Mouse (Mus musculus) myocyte (in vitro differentiated cells): ENCODE data around the gene Pold2. TPM values are rescaled to one million over a fixed set of nuclear protein-coding genes. Genes with fewer than 3 reads are reported as not detected.

Source experiments
- H3K27me3 ChIP-seq: one replicate; pipeline ENCODE4 v1.6.1; 2011; ENCODE audit not compliant: control insufficient read depth, insufficient read depth, insufficient read length
- H3K36me3 ChIP-seq: one replicate; pipeline ENCODE4 v1.6.1; 2011; ENCODE audit not compliant: control insufficient read depth, insufficient read depth
- H3K4me2 ChIP-seq: one replicate; pipeline ENCODE4 v1.6.1; 2011; ENCODE audit warnings: low read depth, control low read depth
- H3K4me3 ChIP-seq: one replicate; pipeline ENCODE4 v1.5.1; 2011; ENCODE audit warnings: mild to moderate bottlenecking, control low read depth, moderate library complexity
- H3K79me2 ChIP-seq: one replicate; pipeline ENCODE4 v1.6.1; 2011; ENCODE audit not compliant: control insufficient read depth, insufficient read depth
- H3ac ChIP-seq: one replicate; pipeline ENCODE4 v1.6.1; 2011; ENCODE audit not compliant: control insufficient read depth, insufficient read length
- CEBPB ChIP-seq: IDR thresholded peaks from 2 replicates; pipeline ENCODE4 v1.6.1; 2011; ENCODE audit warnings: mild to moderate bottlenecking, moderate library complexity; ENCODE audit not compliant: poor library complexity, insufficient read depth, severe bottlenecking
- E2F4 ChIP-seq: IDR thresholded peaks from one replicate; pipeline ENCODE4 v1.6.1; 2011; ENCODE audit warnings: mild to moderate bottlenecking, control low read depth, moderate library complexity; ENCODE audit not compliant: insufficient read depth
- MAX ChIP-seq: IDR thresholded peaks from one replicate; pipeline ENCODE4 v1.6.1; 2011; ENCODE audit warnings: low read depth, mild to moderate bottlenecking, control low read depth
- MYOD1 ChIP-seq, 3 experiments: IDR thresholded peaks; one replicate each; pipeline ENCODE4 v1.6.1; 2011; ENCODE audit warnings: control low read depth in 2 of 3, low read depth in 2 of 3, mild to moderate bottlenecking in 2 of 3, moderate library complexity in 1 of 3; ENCODE audit not compliant: insufficient read length in 2 of 3, control insufficient read depth in 1 of 3
- MYOG ChIP-seq, 3 experiments: IDR thresholded peaks; one replicate each; pipeline ENCODE4 v1.6.1; 2011; ENCODE audit warnings: control low read depth in 2 of 3, low read depth in 2 of 3, mild to moderate bottlenecking in 2 of 3; ENCODE audit not compliant: insufficient read length in 2 of 3, control insufficient read depth in 1 of 3, insufficient read depth in 1 of 3
- POLR2A ChIP-seq: IDR thresholded peaks from one replicate; pipeline ENCODE4 v1.6.1; 2011; ENCODE audit warnings: low read depth, mild to moderate bottlenecking, control low read depth, moderate library complexity; ENCODE audit not compliant: insufficient read length
- POLR2AphosphoS2 ChIP-seq: IDR thresholded peaks from one replicate; pipeline ENCODE4 v1.6.1; 2011; ENCODE audit warnings: low read depth, control low read depth; ENCODE audit not compliant: insufficient read length
- REST ChIP-seq: IDR thresholded peaks from one replicate; pipeline ENCODE4 v1.6.1; 2011; ENCODE audit warnings: mild to moderate bottlenecking, control low read depth, moderate library complexity; ENCODE audit not compliant: insufficient read depth, insufficient read length
- SRF ChIP-seq: IDR thresholded peaks from one replicate; pipeline ENCODE4 v1.6.1; 2011; ENCODE audit warnings: low read depth; ENCODE audit not compliant: control insufficient read depth, insufficient read length
- TCF12 ChIP-seq: IDR thresholded peaks from one replicate; pipeline ENCODE4 v1.6.1; 2011; ENCODE audit warnings: mild to moderate bottlenecking, control low read depth; ENCODE audit not compliant: poor library complexity, insufficient read depth, severe bottlenecking
- TCF3 ChIP-seq: IDR thresholded peaks from one replicate; pipeline ENCODE4 v1.6.1; 2011; ENCODE audit warnings: low read depth, control low read depth; ENCODE audit not compliant: insufficient read length
- USF1 ChIP-seq: IDR thresholded peaks from one replicate; pipeline ENCODE4 v1.6.1; 2011; ENCODE audit warnings: low read depth, mild to moderate bottlenecking, control low read depth, moderate library complexity
- polyA plus RNA-seq: library from polyadenylated mRNA; unstranded; fragments of >200 nt; fragmentation: generic; extraction: Trizol; gene quantifications from one replicate; pipeline ENCODE4 v1.2.1, GENCODE M21; 2012; ENCODE audit warnings: missing spikeins

Pold2 gene
- polyA plus RNA-seq, 1 experiment = 101 TPM

DNA sequence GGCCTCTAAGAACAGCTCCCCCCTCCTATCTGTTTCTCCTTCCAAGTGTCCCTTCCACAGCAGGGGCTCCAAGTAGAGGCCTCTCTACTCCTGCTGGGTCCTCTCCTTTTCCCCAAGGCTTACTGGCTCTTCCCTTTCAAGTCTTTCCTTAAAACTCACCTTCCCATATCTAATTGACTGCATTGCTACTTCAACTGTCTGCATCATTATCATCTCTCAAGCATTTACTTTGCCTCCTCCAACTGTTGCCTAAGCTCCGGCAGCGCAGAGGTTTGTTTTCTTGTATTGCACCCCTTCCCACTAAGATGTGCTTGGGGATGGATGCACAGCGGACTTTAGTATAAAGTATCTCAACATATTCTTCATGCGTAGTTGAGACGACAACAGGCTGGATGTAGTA lies 671 bp downstream of the Pold2 start:
- H3ac ChIP-seq = peak overlapping the region; percentile 14
- TF ChIP-seq TCF12 = no peak
- no peak for TF ChIP-seq MYOG (IDR thresholded peaks at IDR 0.05; ENCODE audit: control insufficient read depth in 1 of 3, insufficient read depth in 1 of 3, insufficient read length in 2 of 3, low read depth in 2 of 3)
- TF ChIP-seq POLR2A = no peak
- TF ChIP-seq MYOD1 (IDR thresholded peaks at IDR 0.05; ENCODE audit: control insufficient read depth in 1 of 3, insufficient read length in 2 of 3, low read depth in 2 of 3) = no peak
- TF ChIP-seq MAX = no peak
- TF ChIP-seq REST = no peak
- TF ChIP-seq POLR2AphosphoS2 = no peak
- TF ChIP-seq CEBPB = no peak
- TF ChIP-seq E2F4 = no peak
- TF ChIP-seq TCF3 = no peak
- no peak for TF ChIP-seq USF1
- TF ChIP-seq SRF = no peak
- no peaks in the 10 kb centered on the region for H3K36me3 ChIP-seq
- no peaks in the 10 kb centered on the region for H3K79me2 ChIP-seq
- H3K4me3 ChIP-seq = peak overlapping the region; percentile 50
- H3K27me3 ChIP-seq = no peaks in the 10 kb centered on the region
- peak overlapping the region; percentile 88 for H3K4me2 ChIP-seq

DNA sequence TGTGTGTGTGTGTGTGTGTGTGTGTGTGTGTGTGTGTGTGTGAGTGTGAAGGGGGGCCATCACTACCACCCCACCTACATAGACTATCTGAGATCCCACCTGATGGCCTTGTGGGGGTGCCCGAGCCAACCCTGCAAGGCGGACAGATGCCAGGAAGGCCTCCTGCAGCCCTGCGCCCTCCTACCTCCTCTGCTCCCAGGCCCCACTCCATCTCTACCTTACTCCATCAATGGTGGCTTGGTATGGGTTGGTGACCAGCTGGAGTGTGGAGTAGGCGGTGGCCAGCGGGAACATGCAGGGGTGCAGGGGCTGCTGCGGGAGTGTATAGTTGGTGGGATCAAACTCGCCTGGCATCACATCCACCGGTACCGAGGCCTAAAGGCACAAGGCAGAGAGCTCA lies 4.9 kb downstream of the Pold2 start:
- Histone ChIP-seq H3K27me3 (no peaks in the 10 kb centered on the region), H3K79me2 (no peaks in the 10 kb centered on the region), H3K4me2 (no peak overlapping the region), H3K36me3 (no peaks in the 10 kb centered on the region), H3ac (no peak overlapping the region), H3K4me3 (no peak overlapping the region)
- TF ChIP-seq POLR2A = no peak
- TF ChIP-seq MAX = no peak
- peak; percentile 66 for TF ChIP-seq POLR2AphosphoS2
- TF ChIP-seq CEBPB = no peak

DNA sequence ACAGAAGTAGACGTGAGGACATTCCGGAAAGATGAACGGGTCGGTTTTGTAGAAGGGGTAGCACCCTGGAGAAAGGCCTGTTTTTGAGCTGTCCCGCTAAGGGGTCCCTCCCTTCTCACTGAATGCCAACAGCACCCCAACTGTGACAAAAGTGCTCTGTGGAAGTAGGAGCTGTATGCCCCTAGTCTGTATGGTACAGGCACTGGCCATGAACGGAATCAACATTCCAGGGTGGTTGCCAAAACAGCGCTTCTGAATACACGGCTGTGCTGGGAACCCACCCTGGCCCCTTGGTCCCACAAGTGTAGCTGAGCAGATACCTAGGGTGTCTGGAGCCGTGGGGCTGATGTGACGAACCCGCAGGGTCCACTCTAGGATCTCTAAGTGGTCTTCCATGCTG lies 5.4 kb downstream of the Pold2 start:
- TF ChIP-seq CEBPB = no peak
- no peak for TF ChIP-seq MAX
- TF ChIP-seq USF1 = no peak
- TF ChIP-seq POLR2A = no peak
- TF ChIP-seq MYOD1 (IDR thresholded peaks at IDR 0.05; ENCODE audit: control insufficient read depth in 1 of 3, insufficient read length in 2 of 3, low read depth in 2 of 3) = no peak
- no peak for TF ChIP-seq TCF3
- no peak for TF ChIP-seq TCF12
- no peaks in the 10 kb centered on the region for H3K36me3 ChIP-seq
- no peak overlapping the region for H3ac ChIP-seq
- no peaks in the 10 kb centered on the region for H3K27me3 ChIP-seq
- no peak overlapping the region for H3K4me3 ChIP-seq
- no peak overlapping the region for H3K4me2 ChIP-seq
- H3K79me2 ChIP-seq = no peaks in the 10 kb centered on the region

DNA sequence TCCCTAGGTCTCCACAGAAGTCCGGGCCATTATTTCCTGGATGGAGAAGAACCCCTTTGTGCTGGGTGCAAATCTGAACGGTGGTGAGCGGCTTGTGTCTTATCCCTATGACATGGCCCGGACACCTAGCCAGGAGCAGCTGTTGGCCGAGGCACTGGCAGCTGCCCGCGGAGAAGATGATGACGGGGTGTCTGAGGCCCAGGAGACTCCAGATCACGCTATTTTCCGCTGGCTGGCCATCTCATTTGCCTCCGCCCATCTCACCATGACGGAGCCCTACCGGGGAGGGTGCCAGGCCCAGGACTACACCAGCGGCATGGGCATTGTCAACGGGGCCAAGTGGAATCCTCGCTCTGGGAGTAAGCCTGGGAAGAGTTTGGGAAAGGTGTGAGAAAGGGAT lies 8.0 kb downstream of the Pold2 start:
- H3ac ChIP-seq = no peak overlapping the region
- no peaks in the 10 kb centered on the region for H3K27me3 ChIP-seq
- no peaks in the 10 kb centered on the region for H3K36me3 ChIP-seq
- no peaks in the 10 kb centered on the region for H3K79me2 ChIP-seq
- no peak for TF ChIP-seq USF1
- TF ChIP-seq POLR2A = no peak
- TF ChIP-seq TCF3 = no peak
- TF ChIP-seq CEBPB = no peak
- TF ChIP-seq MYOD1 (IDR thresholded peaks at IDR 0.05; ENCODE audit: control insufficient read depth in 1 of 3, insufficient read length in 2 of 3, low read depth in 2 of 3) = no peak
- no peak overlapping the region for H3K4me3 ChIP-seq
- H3K4me2 ChIP-seq = no peak overlapping the region

DNA sequence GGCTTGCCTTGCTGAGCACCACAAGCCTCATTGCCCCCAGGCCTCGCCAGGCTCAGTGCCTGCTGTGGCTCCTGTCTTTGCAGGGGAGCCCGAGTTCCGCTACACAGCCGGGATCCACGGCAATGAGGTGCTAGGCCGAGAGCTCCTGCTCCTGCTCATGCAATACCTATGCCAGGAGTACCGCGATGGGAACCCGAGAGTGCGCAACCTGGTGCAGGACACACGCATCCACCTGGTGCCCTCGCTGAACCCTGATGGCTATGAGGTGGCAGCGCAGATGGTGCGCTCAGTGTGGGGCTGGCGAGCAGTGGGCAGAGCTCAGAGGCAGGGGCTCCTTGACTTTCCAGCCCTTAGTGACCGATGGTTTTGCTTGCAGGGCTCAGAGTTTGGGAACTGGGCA lies 8.8 kb downstream of the Pold2 start:
- H3K4me3 ChIP-seq = no peak overlapping the region
- no peaks in the 10 kb centered on the region for H3K27me3 ChIP-seq
- H3ac ChIP-seq = no peak overlapping the region
- no peak overlapping the region for H3K4me2 ChIP-seq
- peaks cover 4% of the 10 kb centered on the region for H3K36me3 ChIP-seq
- TF ChIP-seq CEBPB = no peak
- no peak for TF ChIP-seq MYOG (IDR thresholded peaks at IDR 0.05; ENCODE audit: control insufficient read depth in 1 of 3, insufficient read depth in 1 of 3, insufficient read length in 2 of 3, low read depth in 2 of 3)
- TF ChIP-seq E2F4 = no peak
- TF ChIP-seq REST = no peak
- TF ChIP-seq SRF = no peak
- TF ChIP-seq MAX = no peak
- no peak for TF ChIP-seq TCF3
- no peak for TF ChIP-seq POLR2A
- no peak for TF ChIP-seq USF1
- TF ChIP-seq TCF12 = no peak
- no peak for TF ChIP-seq MYOD1 (IDR thresholded peaks at IDR 0.05; ENCODE audit: control insufficient read depth in 1 of 3, insufficient read length in 2 of 3, low read depth in 2 of 3)
- no peak for TF ChIP-seq POLR2AphosphoS2
- H3K79me2 ChIP-seq = peaks cover under 1% of the 10 kb centered on the region
